Mouse (Mus musculus) heart, postnatal 0 days (tissue): Measurements from ENCODE around the gene Mymx.
A peak's percentile ranks its signal among the peaks of the same experiment; 100 is the strongest.

Experiments
- CTCF ChIP-seq: IDR thresholded peaks from 2 replicates; pipeline ENCODE4 v1.5.1; 2016; ENCODE audit warnings: antibody characterized with exemption, control low read depth, low read depth
- EP300 ChIP-seq: IDR thresholded peaks from 2 replicates; pipeline ENCODE4 v1.6.1; 2016; ENCODE audit warnings: antibody characterized with exemption, low read depth

DNA sequence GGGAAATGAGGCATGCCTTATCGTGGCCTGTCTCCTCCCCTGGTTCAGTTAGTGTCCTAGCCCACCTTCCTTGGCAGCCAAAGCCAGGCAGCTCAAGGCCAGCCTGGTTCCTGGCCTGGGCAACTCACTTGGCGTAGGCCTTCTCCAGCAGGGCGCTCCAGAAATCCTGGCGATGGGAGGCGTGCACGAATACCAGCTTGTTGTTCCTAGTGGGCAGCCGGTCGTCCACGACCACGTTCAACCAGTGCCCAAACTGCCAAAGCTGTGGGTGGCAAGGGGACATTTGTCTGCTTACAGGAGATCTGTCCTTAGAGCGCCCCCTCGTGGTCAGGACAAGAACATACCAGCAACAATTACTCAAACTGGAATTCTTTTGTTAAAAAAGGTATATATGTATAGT lies 40.8 kb upstream of the Mymx start:
- TF ChIP-seq CTCF (peak; percentile 80), EP300 (no peak)
